Mouse (Mus musculus) myocyte (in vitro differentiated cells): ENCODE measurements at regions not wholly inside any gene's neighbourhood (a gene's known extent, or its start where the extent isn't known, plus 50 kb on each side); places are given as distances from the start of the nearest gene placed in this dataset.

ENCODE experiments used
- H3K27me3 ChIP-seq: one replicate; pipeline ENCODE4 v1.6.1; 2011; ENCODE audit not compliant: control insufficient read depth, insufficient read depth, insufficient read length
- H3K36me3 ChIP-seq: one replicate; pipeline ENCODE4 v1.6.1; 2011; ENCODE audit not compliant: control insufficient read depth, insufficient read depth
- H3K4me2 ChIP-seq: one replicate; pipeline ENCODE4 v1.6.1; 2011; ENCODE audit warnings: low read depth, control low read depth
- H3K4me3 ChIP-seq: one replicate; pipeline ENCODE4 v1.5.1; 2011; ENCODE audit warnings: mild to moderate bottlenecking, control low read depth, moderate library complexity
- H3K79me2 ChIP-seq: one replicate; pipeline ENCODE4 v1.6.1; 2011; ENCODE audit not compliant: control insufficient read depth, insufficient read depth
- H3ac ChIP-seq: one replicate; pipeline ENCODE4 v1.6.1; 2011; ENCODE audit not compliant: control insufficient read depth, insufficient read length
- CEBPB ChIP-seq: IDR thresholded peaks from 2 replicates; pipeline ENCODE4 v1.6.1; 2011; ENCODE audit warnings: mild to moderate bottlenecking, moderate library complexity; ENCODE audit not compliant: poor library complexity, insufficient read depth, severe bottlenecking
- E2F4 ChIP-seq: IDR thresholded peaks from one replicate; pipeline ENCODE4 v1.6.1; 2011; ENCODE audit warnings: mild to moderate bottlenecking, control low read depth, moderate library complexity; ENCODE audit not compliant: insufficient read depth
- MAX ChIP-seq: IDR thresholded peaks from one replicate; pipeline ENCODE4 v1.6.1; 2011; ENCODE audit warnings: low read depth, mild to moderate bottlenecking, control low read depth
- MYOD1 ChIP-seq, 3 experiments: IDR thresholded peaks; one replicate each; pipeline ENCODE4 v1.6.1; 2011; ENCODE audit warnings: control low read depth in 2 of 3, low read depth in 2 of 3, mild to moderate bottlenecking in 2 of 3, moderate library complexity in 1 of 3; ENCODE audit not compliant: insufficient read length in 2 of 3, control insufficient read depth in 1 of 3
- MYOG ChIP-seq, 3 experiments: IDR thresholded peaks; one replicate each; pipeline ENCODE4 v1.6.1; 2011; ENCODE audit warnings: control low read depth in 2 of 3, low read depth in 2 of 3, mild to moderate bottlenecking in 2 of 3; ENCODE audit not compliant: insufficient read length in 2 of 3, control insufficient read depth in 1 of 3, insufficient read depth in 1 of 3
- POLR2A ChIP-seq: IDR thresholded peaks from one replicate; pipeline ENCODE4 v1.6.1; 2011; ENCODE audit warnings: low read depth, mild to moderate bottlenecking, control low read depth, moderate library complexity; ENCODE audit not compliant: insufficient read length
- POLR2AphosphoS2 ChIP-seq: IDR thresholded peaks from one replicate; pipeline ENCODE4 v1.6.1; 2011; ENCODE audit warnings: low read depth, control low read depth; ENCODE audit not compliant: insufficient read length
- REST ChIP-seq: IDR thresholded peaks from one replicate; pipeline ENCODE4 v1.6.1; 2011; ENCODE audit warnings: mild to moderate bottlenecking, control low read depth, moderate library complexity; ENCODE audit not compliant: insufficient read depth, insufficient read length
- SRF ChIP-seq: IDR thresholded peaks from one replicate; pipeline ENCODE4 v1.6.1; 2011; ENCODE audit warnings: low read depth; ENCODE audit not compliant: control insufficient read depth, insufficient read length
- TCF12 ChIP-seq: IDR thresholded peaks from one replicate; pipeline ENCODE4 v1.6.1; 2011; ENCODE audit warnings: mild to moderate bottlenecking, control low read depth; ENCODE audit not compliant: poor library complexity, insufficient read depth, severe bottlenecking
- TCF3 ChIP-seq: IDR thresholded peaks from one replicate; pipeline ENCODE4 v1.6.1; 2011; ENCODE audit warnings: low read depth, control low read depth; ENCODE audit not compliant: insufficient read length
- USF1 ChIP-seq: IDR thresholded peaks from one replicate; pipeline ENCODE4 v1.6.1; 2011; ENCODE audit warnings: low read depth, mild to moderate bottlenecking, control low read depth, moderate library complexity

GRCm38 (mm10) chr12:27657536-27657935, 315.2 kb upstream of the Sox11 start:
- no peaks in the 10 kb centered on the region for H3K79me2 ChIP-seq
- no peaks in the 10 kb centered on the region for H3K36me3 ChIP-seq
- TF ChIP-seq TCF3 (no peak), MYOD1 (IDR thresholded peaks at IDR 0.05; ENCODE audit: control insufficient read depth in 1 of 3, insufficient read length in 2 of 3, low read depth in 2 of 3) (peak; percentile 7 to 80 (median 43)), MAX (no peak), E2F4 (no peak), REST (no peak), MYOG (IDR thresholded peaks at IDR 0.05; ENCODE audit: control insufficient read depth in 1 of 3, insufficient read depth in 1 of 3, insufficient read length in 2 of 3, low read depth in 2 of 3) (peak; percentile 62 to 84 (median 69)), POLR2AphosphoS2 (no peak)

DNA sequence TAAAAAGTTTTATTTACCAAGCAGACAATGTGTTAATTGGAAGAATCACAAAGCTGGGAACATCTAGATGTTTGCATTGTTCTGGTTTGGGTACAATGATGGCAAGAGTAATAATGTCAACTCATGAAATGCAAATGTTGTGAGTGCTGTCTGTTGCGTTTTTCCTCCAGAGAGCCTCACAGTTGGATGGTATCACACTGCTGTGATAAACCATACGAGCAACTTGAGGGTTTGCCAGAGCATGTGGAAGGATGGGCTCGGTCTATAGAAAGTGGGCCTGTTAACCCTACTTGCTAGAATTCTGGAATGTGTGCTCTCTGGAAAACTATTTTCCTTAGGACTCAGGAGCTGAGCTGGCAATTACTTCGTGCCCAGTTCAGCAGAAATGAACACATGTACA, 311.2 kb upstream of the Sox11 start:
- Histone ChIP-seq H3K4me2 (no peak overlapping the region), H3ac (no peak overlapping the region), H3K36me3 (no peaks in the 10 kb centered on the region), H3K27me3 (no peaks in the 10 kb centered on the region), H3K4me3 (no peak overlapping the region), H3K79me2 (no peaks in the 10 kb centered on the region)
- TF ChIP-seq TCF12: no peak
- no peak for TF ChIP-seq MYOG (IDR thresholded peaks at IDR 0.05; ENCODE audit: control insufficient read depth in 1 of 3, insufficient read depth in 1 of 3, insufficient read length in 2 of 3, low read depth in 2 of 3)
- TF ChIP-seq SRF: no peak
- TF ChIP-seq CEBPB: no peak
- TF ChIP-seq MYOD1 (IDR thresholded peaks at IDR 0.05; ENCODE audit: control insufficient read depth in 1 of 3, insufficient read length in 2 of 3, low read depth in 2 of 3): no peak
- no peak for TF ChIP-seq REST
- TF ChIP-seq TCF3: no peak
- TF ChIP-seq POLR2A: no peak
- TF ChIP-seq MAX: no peak
- no peak for TF ChIP-seq E2F4
- TF ChIP-seq POLR2AphosphoS2: no peak
- no peak for TF ChIP-seq USF1

More at GRCm38 (mm10) chr12:27657536-27657935, 315.2 kb upstream of the Sox11 start:
- no peak overlapping the region for H3K4me3 ChIP-seq
- no peak overlapping the region for H3ac ChIP-seq
- H3K27me3 ChIP-seq: no peaks in the 10 kb centered on the region
- H3K4me2 ChIP-seq: no peak overlapping the region

DNA sequence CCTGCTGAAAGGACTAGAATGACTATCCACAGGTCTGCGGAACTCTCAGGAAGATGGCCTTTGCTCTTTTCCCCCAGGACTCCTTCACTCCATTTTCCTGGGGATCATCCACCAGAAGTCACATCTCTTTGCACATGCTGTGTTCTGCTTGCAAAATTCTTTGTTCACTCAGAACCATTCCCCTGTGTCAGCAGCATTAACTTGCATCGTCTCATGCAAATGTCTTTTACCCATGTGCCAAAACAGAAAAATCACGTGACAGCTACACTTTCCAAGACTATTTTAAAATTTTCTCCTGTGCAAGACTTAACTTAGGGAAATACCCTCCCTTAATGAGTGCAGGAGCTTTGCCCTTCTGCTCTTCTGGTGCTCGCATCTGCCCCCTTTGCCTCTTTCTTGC, 306.2 kb upstream of the Sox11 start:
- Histone ChIP-seq H3ac (no peak overlapping the region), H3K79me2 (no peaks in the 10 kb centered on the region), H3K36me3 (no peaks in the 10 kb centered on the region), H3K27me3 (no peaks in the 10 kb centered on the region), H3K4me2 (no peak overlapping the region), H3K4me3 (no peak overlapping the region)
- TF ChIP-seq POLR2AphosphoS2: no peak

DNA sequence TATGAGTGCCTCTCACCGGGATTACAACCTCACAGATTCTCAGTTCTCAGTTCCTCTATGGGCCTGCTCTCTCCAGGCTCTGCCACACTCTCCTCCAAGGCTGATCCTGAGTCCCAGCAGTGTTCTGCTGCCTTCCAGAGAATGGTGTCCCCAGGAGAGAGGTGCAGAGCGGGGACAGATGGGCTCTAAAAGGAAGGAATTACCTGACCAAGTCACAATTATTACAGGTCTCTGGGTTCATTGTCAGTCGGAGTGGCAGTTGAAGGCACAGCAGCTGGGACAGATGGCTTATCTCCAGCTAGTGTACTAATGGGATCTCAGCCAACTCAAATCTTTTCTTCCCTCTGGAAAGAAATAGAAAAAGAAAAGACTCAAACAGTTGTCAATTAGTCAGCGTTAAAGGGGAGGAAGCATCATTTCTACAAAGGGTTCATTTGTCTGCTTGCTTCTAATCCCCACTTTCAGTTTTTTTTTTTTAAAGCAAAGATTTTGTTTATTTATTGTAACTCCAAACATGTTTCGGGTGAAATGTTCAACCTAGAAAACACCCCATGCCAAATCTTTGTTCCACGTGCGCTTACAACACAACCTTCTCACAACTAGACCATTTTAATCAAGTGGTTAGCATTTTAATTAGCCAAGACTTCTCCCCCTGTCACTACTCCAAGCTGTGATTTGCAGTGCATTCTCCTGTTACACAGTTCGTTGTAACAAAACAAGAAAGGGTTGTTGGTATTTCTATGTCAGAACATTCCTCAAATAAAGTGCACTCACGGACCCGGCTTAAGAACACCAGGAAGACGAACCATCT, 304.3 kb upstream of the Sox11 start:
- TF ChIP-seq POLR2A (no peak), TCF3 (no peak), USF1 (no peak), MAX (no peak), E2F4 (no peak), POLR2AphosphoS2 (no peak), SRF (no peak), MYOD1 (IDR thresholded peaks at IDR 0.05; ENCODE audit: control insufficient read depth in 1 of 3, insufficient read length in 2 of 3, low read depth in 2 of 3) (no peak), REST (no peak), MYOG (IDR thresholded peaks at IDR 0.05; ENCODE audit: control insufficient read depth in 1 of 3, insufficient read depth in 1 of 3, insufficient read length in 2 of 3, low read depth in 2 of 3) (no peak), CEBPB (no peak), TCF12 (no peak)
- H3ac ChIP-seq: no peak overlapping the region

GRCm38 (mm10) chr12:27619616-27620015, 277.2 kb upstream of the Sox11 start:
- H3K4me3 ChIP-seq: no peak overlapping the region
- no peaks in the 10 kb centered on the region for H3K27me3 ChIP-seq
- H3ac ChIP-seq: no peak overlapping the region
- no peak for TF ChIP-seq POLR2AphosphoS2
- TF ChIP-seq TCF12: no peak
- TF ChIP-seq E2F4: no peak
- no peak for TF ChIP-seq REST
- TF ChIP-seq MAX: no peak
- TF ChIP-seq USF1: no peak
- no peak for TF ChIP-seq MYOG (IDR thresholded peaks at IDR 0.05; ENCODE audit: control insufficient read depth in 1 of 3, insufficient read depth in 1 of 3, insufficient read length in 2 of 3, low read depth in 2 of 3)
- no peaks in the 10 kb centered on the region for H3K79me2 ChIP-seq
- H3K4me2 ChIP-seq: no peak overlapping the region
- H3K36me3 ChIP-seq: no peaks in the 10 kb centered on the region

More for the DNA sequence above, 304.3 kb upstream of the Sox11 start:
- no peaks in the 10 kb centered on the region for H3K27me3 ChIP-seq
- no peaks in the 10 kb centered on the region for H3K36me3 ChIP-seq
- H3K4me2 ChIP-seq: no peak overlapping the region
- no peaks in the 10 kb centered on the region for H3K79me2 ChIP-seq
- H3K4me3 ChIP-seq: no peak overlapping the region
